Mouse (Mus musculus) erythroblast, embryonic 14.5 days (primary cell): ENCODE data around the gene Syne2.

Experiments used
- GATA1 ChIP-seq: IDR thresholded peaks from 2 replicates; pipeline ENCODE4 v1.6.1; 2012; ENCODE audit warnings: low read length, inconsistent platforms, mixed read lengths
- TAL1 ChIP-seq: IDR thresholded peaks from 3 replicates; pipeline ENCODE4 v1.6.1; 2012; ENCODE audit warnings: low read length, inconsistent platforms, mixed read lengths

DNA sequence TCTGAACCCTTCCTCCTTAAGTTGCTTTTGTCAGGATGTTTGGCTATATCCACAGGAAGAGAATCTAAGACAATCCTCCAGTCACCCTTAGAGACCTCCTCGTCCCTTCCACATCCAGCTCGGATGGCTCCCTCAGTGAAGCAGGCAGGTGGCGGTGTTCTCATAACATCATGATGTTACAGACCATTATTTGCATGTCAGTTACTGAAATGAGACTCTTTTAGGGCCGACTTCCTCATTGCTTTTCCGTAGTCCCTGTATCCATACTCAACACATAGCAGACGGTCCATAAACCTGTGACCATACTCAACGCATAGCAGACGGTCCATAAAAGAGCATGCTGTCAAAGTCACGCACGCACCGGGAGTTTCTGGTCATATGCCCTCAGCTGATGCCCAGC, 106.9 kb downstream of the Syne2 start:
- no peak for TF ChIP-seq GATA1
- TF ChIP-seq TAL1: no peak
